Mouse (Mus musculus) CD4-positive, CD25-positive, alpha-beta regulatory T cell, adult 2 months (primary cell): ENCODE data around the gene Cmtm1.
"Not testable (repeated sequence)": the region's sequence is repeated elsewhere in the genome, so short reads cannot be mapped to it uniquely, and the experiment has no call there.

Source experiments
- DNase-seq: peaks from one replicate; pipeline ENCODE4 v3.0.0-alpha.2; 2012; ENCODE audit warnings: low read depth, low spot score

The Cmtm1 gene

DNA sequence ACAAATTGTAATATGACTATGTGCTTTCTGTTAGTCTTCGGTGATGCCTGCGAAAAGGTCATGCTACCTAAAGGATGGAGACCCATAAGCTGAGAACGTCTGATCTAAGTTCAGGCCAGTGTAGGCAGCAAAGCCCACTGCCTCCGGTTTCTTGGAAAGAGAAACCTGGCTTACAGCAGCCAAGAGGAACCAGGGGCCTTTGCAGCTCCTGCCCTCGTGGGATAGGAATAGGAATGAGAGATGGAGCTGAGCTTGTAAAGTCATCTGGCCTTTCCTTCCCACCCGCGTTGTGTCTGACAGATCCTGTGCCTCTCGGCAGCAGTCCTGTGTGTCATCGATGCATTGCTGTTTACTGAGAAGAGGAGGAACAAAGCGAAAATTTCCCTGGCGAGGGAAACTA, 11.3 kb upstream of the Cmtm1 start, which contains the start of gene Gm11020:
TSS of gene Gm11020 (plus strand) at position 301 of the 400 bp plus-strand sequence.
- not testable (repeated sequence) for DNase-seq

- no peak for DNase-seq
These were observed 3.4 kb upstream of the Cmtm1 start for GRCm38 (mm10) chr8:104313311-104313710.

GRCm38 (mm10) chr8:104312023-104312422, 2.1 kb upstream of the Cmtm1 start:
- DNase-seq: not testable (repeated sequence)

- DNase-seq: not testable (repeated sequence)
These were observed 1.6 kb downstream of the Cmtm1 start for GRCm38 (mm10) chr8:104308341-104308740.

DNA sequence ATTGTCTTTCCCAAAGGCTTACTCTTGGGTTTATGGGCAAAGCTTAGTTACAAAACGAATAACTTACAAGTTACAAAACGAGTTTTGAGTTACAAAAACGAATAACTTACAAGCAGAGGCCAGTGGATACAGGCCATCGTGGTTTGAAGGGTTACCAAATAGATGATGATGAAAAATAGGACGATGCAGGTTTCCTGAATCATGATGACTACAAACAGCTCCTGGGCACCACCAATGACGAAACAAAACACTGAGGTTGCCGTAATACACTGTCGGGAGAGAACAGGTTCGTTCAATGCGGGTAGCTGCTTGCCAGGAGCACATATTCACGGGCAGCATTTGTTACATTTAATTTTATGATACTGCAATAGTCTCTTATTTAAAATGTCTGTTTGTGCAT, 5.0 kb downstream of the Cmtm1 start:
- DNase-seq: no peak

DNA sequence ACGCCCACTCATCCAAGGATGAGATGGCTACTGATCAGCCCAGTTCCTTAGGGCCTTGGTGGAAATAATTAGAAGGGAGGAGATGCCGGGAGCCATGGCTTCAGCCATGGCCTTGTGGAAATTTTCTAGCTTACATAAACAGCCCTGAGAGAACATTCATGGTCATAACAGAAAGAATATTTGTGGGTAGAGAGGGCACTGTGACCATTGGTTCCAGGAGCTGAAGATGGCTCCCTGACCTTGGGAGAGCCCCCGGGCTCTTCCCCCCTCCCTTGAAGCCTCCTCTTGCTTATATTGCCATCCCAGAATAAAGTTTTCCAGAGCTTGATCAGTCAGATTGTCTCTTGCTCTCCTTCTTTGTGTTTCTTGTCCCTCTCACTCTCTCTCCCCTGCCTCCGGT, 7.4 kb downstream of the Cmtm1 start:
- not testable (repeated sequence) for DNase-seq

DNA sequence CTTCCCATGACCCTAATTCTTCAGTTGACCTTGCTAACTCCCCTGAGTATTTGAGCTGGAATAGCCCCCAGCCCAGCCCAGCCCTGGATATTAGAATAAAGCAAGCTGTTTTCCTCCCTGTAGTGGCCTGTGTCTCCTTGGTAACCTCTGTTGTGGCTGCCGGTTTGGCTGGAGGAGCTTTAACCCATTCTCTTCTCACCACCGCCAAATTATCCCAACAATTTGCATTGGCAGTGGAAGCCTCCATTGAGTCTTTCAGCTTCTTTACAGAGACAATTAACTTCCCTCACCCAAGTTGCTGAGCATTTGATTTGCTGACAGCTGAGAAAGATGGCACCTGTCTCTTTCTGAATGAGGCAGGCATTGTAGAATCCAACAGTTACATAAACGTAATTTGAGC, 8.4 kb downstream of the Cmtm1 start:
- DNase-seq: not testable (repeated sequence)

- no peak for DNase-seq
These were observed 15.5 kb downstream of the Cmtm1 start for GRCm38 (mm10) chr8:104294396-104294795.

- DNase-seq: not testable (repeated sequence)
These were observed 16.9 kb downstream of the Cmtm1 start, which contains the start of gene Cmtm2a for GRCm38 (mm10) chr8:104293081-104293480. TSS of gene Cmtm2a (minus strand) at chr8:104293181.

- DNase-seq: no peak
These were observed 41.0 kb downstream of the Cmtm1 start for GRCm38 (mm10) chr8:104268937-104269440.

DNA sequence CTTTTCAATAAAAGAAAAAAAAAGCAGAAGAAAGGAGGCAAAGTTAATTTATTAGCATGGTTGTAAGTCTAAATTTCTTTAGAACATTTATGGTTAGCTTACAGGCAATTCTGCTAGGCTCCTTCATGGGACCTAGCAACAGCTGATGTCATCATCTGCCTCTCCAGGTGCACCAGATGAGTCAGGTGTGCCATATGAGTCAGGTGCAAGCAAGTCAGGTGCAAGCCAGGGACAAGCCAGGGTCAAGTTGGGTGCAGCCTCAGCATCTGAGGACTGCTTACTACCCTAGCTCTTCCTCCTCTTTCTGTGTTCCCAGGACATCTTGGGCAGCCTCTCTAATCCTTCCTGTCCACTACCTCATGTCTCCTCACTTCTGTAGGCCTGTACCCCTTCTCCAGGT, 41.6 kb downstream of the Cmtm1 start:
- no peak for DNase-seq

- not testable (repeated sequence) for DNase-seq
These were observed 45.5 kb downstream of the Cmtm1 start for GRCm38 (mm10) chr8:104264271-104264935.

- not testable (repeated sequence) for DNase-seq
These were observed 48.1 kb downstream of the Cmtm1 start for GRCm38 (mm10) chr8:104261802-104262201.

DNA sequence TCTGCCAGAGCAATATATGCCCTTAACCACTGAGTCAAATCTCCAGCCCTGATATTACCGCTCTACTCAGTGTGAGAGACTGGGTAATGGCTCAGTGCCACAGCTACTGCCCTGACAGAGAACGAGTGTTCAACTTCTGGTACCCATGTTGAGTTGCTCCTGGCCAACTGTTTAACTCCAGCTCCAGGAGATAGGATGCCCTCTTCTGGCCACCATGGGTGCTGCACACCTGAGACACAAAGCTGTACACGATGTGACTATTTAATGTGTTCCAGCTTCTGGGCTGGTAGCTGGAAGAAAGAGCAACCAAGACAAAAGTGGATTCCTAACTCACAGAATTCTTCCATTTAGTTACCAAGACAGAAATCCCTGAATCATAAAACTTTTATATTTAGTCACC, 56.9 kb downstream of the Cmtm1 start:
- DNase-seq: peak; percentile 81

DNA sequence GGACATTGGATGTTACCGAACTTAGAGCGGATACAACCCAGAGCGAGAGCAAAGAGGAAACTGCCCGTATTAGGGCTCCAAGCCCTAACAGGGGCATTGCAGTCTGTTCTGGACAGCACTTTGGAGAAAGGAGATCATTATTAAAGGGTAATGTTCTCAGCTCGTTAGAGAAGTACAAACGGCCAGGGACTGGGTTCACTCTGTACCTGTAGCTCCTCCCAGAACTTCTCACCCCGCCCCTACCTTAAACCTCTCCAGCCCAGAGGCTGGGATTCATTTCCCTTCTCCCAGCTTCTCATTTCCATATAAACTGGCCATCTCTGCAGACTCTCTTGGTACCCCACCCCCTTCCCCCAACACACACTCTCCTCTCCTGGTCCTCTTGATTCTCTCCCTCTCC, 58.5 kb downstream of the Cmtm1 start:
- DNase-seq: peak; percentile 39

DNA sequence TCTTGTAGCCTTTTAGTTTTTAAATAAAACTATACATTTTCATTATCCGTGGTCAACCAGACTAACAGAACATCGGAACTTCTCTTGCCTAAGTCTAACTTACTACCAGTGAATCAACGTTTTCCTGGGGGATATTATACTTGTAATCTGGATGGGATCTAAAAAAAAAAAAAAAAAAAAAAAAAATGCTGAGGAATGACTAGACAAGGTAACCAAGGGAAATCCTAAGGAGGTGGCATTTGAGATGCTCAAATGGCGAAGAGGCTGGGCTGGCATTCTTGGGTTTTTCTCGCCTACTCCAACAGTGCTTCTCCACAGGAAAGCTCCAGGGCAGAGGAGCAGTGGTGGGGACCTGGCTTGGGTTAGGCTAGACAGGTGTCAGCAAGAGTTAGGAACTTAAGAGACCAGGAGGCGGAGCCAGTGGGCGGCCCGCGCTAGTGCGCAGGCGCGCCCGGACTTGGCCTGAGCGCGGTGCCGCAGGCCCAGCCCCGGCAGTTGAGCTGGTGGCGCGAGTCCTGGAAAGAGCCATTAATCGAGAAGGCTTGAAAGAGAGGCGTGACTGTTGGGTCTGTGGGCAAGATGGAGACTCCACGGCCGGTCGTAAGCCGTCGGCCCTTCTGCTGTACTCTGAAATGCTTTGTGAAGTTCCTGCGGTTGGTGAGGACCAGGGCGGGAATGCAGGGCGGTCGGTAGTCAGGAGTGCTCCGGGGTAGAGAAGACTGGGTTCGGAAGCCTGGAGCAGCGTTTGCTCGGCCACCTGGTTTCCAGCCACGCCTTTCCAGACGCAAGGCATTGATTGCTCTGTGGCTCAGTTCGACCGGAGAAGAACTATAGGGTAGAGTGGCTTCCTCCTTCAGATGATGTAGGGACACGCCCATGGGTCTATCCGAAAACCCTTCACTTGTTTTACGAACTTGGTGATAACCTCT, 59.2 kb downstream of the Cmtm1 start, which contains the start of gene Cklf:
TSS of gene Cklf (plus strand) at position 423 of the 929 bp plus-strand sequence.
- peak; percentile 91 for DNase-seq

- DNase-seq: no peak
These were observed 60.4 kb downstream of the Cmtm1 start for GRCm38 (mm10) chr8:104249442-104249996.

- peak; percentile 92 for DNase-seq
These were observed 61.7 kb downstream of the Cmtm1 start, which contains the start of gene Tk2 for GRCm38 (mm10) chr8:104248276-104248675. TSS of gene Tk2 (minus strand) at chr8:104248558.

GRCm38 (mm10) chr8:104247908-104248275, 62.1 kb downstream of the Cmtm1 start:
- peak; percentile 65 for DNase-seq

DNA sequence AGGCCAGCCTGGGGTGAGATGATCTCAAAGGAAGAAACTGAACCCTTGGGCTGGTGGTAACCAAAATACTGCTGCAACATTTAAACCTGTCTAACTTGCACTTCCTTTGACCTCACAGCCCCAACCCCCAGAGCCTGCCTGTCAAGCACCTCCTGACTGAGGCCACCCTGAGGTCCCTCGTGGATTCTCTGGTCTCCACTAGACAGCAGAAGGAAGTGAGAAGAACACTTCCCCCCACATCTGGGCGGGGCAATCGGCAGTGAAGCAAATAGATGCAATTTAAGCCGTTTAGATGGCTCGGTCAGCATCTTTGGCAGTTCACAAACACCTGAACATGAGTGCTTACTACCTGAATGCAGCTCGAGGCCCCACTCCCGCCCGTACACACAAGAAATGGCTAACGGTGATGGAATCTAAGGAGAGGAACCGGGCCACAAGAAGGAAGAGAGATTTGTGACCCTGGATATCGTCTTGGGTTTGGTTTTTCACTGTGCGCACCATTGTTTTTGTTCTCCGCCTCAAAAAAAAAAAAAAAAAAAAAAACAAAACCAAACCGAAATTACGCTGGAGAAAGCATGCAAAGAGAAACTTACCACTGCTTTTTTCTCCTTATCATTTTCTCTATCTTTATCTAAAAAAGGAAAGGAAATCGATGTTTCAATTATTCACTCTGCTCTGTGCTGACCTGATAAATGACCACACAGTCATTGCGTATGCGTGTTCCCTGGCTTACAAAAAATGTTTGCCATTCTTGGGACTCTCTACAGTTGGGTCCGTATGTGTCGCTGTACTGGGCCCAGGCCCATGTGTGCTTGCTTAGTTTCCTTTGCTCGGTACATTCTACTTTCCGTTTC, 62.7 kb downstream of the Cmtm1 start:
- peak; percentile 83 for DNase-seq

DNA sequence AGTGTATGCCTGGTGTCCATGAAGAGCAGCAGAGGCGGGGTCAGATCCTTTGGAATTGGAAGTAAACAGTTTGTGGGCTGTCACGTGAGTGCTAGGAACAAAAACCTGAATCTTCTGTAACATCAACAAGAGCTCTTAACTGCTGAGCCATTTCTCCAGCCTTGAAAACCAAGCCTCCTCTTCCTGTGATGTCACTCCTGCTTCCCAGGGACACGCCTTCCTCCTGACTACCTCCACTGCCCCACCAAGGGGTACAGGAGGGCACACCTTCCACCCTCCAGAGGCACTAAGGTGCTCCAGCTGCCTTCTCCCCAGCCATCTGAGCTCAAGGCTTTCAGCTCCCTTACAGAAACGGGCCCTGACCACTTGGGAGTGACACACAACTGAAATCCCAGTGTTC, 63.3 kb downstream of the Cmtm1 start:
- DNase-seq: peak; percentile 47
